Mouse (Mus musculus): ENCODE measurements around the gene Ppil3. TPM values are rescaled to one million over a fixed set of nuclear protein-coding genes. Genes with fewer than 3 reads are reported as not detected.

Ppil3 gene
- total RNA-seq, 1 experiment from 2014 or later: 38.5 TPM

- DNase-seq: no peak
Measured at GRCm38 (mm10) chr1:58409553-58410197, 35.6 kb downstream of the Ppil3 start.

- no peak for DNase-seq
Measured at GRCm38 (mm10) chr1:58408141-58408540, 37.1 kb downstream of the Ppil3 start.

- DNase-seq: no peak
Measured at GRCm38 (mm10) chr1:58407321-58407720, 38.0 kb downstream of the Ppil3 start.

- no peak for DNase-seq
Measured at GRCm38 (mm10) chr1:58403745-58404144, 41.5 kb downstream of the Ppil3 start.

- DNase-seq: no peak
Measured at GRCm38 (mm10) chr1:58401396-58401795, 43.9 kb downstream of the Ppil3 start.

DNA sequence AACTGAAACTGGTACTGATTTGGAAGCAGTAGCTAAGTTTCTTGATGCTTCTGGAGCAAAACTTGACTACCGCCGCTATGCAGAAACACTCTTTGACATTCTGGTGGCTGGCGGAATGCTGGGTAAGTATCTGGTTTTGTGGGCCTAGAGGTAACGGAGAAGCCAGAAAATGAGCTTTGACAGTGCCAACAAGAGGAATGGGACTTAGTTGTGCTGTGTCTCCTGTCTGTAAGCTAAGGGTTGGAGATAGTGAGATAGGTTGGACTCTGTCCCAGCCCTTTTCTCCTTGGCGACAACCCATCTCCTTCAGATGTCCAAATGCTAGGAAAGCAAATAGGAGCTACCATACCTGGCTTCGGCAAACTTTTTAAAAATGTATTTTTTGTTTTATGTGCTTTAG is 47.6 kb downstream of the Ppil3 start:
- no peak for DNase-seq

GRCm38 (mm10) chr1:58396179-58396578 is 49.1 kb downstream of the Ppil3 start:
- DNase-seq: no peak

DNA sequence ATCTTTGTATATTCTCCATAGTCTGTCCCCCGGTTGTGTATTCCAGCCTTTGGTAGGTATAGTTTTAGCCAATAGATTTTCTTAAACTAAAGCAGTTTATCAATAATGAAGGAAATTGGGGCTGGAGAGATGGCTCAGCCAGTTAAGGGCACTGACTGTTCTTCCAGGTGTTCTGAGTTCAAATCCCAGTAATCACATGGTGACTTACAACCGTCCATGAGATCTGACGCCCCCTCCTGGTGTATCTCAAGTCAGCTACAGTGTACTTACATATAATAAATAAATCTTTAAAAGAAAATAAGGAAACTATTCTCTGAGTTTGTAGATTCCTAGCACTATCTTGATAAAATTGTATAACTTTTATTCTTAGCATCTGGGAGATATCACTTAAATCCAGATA is 49.9 kb downstream of the Ppil3 start:
- DNase-seq: no peak

DNA sequence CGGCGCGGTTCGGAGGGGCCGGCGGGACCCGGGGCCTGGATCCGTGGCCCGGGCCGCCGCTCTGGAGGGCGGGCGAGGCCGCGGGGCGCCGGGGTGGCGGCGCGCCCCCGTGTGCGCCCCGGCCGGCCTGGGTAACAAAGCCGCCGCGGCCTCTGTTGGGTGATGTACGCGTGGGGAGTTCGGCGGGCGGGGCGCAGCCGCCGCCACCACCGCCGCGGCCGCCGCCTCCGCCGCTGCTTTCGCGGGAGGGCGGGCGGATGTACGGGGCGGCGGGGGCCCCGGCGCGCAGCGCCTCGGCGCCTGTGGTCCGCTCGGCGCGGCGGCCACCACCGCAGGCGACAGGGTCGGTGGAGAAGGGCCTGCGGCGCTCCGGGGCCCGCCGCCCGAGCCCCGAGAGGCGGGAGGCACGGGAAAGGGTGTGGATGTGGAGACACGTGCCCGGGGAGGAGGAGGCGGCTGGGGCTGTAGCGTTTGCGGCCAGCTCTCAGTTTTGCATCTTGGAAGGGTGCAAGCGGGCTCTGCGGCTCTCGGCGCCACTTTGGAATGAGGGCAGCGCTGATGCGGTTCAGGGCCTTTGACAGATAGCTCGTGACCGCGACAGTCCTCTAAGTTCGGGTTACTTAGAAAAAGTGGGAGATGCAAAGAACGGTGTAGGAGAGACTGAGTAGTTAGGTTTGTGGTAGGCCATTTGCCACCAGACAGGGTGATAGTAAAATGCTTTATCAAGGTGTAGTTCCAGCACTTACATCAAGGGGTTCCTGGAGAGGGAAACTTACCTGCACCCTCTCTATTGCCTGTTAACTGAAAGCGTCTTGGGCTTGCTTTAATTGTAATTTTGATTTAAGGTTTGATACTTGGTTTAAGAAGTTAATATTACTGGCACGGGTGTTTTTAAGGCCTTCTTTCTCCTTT is 51.7 kb downstream of the Ppil3 start:
- peak; percentile 62 for DNase-seq

- peak; percentile 95 for DNase-seq
Measured at GRCm38 (mm10) chr1:58392652-58393283, 52.5 kb downstream of the Ppil3 start, which contains the start of gene Bzw1. Gene Bzw1 (plus strand): TSS chr1:58392898.

DNA sequence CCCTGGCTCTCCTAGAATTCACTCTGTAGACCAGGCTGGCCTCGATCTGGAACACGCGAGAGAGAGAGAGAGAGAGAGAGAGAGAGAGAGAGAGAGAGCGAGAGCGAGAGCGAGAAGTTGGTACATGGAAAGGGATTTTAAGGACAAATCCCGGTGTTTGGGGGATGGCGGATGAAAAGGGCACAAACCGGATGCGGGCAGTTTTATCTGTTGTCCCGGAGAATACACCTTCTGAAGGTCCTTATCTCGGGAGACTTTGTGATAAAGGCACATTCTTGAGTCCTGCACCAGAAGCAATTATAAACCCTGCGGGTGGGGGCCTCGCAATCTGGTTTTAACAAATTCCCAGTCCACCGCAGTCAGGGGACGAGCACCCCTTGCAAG is 53.0 kb downstream of the Ppil3 start:
- no peak for DNase-seq

DNA sequence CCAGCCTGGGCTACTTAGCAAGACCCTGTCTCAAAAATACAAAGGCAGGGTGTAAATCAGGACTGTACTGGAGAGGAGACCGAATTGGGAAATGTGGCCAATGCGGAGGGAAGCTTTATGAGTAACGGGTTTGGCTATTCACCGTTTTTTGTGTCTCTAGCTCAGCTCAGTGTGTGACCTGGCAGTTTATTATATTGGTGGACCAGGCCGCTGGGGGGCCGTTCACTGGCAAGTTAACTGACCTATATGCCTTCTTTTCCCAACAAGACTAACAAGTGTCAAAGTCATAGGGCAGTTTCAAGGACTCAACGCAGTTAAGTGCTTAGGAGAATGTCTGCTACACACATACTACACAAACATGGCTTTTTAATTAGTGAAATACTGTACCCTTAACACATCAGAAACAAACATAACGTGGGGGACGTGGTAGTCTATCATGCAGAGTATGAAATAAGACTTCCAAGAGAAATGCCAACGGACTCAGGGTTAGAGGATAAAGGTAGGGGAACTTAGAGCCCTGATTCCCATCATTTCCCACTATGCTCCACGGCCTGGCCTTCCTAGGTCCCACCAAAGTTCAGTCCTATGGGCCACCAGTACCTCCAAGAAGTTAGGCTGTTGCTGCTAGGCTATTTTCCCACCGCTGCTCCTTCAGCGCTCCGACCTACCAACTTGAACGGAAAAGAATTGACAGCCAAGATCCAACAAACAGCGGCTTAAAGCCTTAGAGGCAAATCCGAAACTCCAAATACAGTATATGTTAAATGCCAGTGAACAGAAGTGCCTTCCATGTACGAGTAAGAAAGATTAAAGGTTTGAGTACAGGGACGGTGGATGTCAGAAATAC is 53.6 kb downstream of the Ppil3 start:
- no peak for DNase-seq

GRCm38 (mm10) chr1:58382586-58383281 is 62.6 kb downstream of the Ppil3 start:
- DNase-seq: no peak

Other genes with a start within 250 kb of the Ppil3 start
- not detected in 2 replicates for gene Aox4, start 235.1 kb downstream of the Ppil3 start, total RNA-seq (2021)
- 0.27 and 0.52 TPM in 2 replicates for gene Aox2, start 167.2 kb downstream of the Ppil3 start, total RNA-seq (2021)
- gene Bzw1, start 52.6 kb downstream of the Ppil3 start, total RNA-seq (2021): 131 and 160 TPM in 2 replicates
- gene Clk1, start 21.4 kb downstream of the Ppil3 start, total RNA-seq (2021): 168 and 186 TPM in 2 replicates
- gene Nif3l1, start 335 bp downstream of the Ppil3 start, total RNA-seq (2021): 13.3 and 22.0 TPM in 2 replicates
- gene Orc2, start 59.6 kb upstream of the Ppil3 start, total RNA-seq (2021): 21.6 and 23.1 TPM in 2 replicates
- gene Fam126b, start 140.8 kb upstream of the Ppil3 start, total RNA-seq (2021): 23.8 and 31.4 TPM in 2 replicates
- gene Ndufb3, start 140.9 kb upstream of the Ppil3 start, total RNA-seq (2021): 123 and 131 TPM in 2 replicates

Measured in adrenal gland, postnatal 25 days (tissue).